Mouse (Mus musculus): Measurements from ENCODE around the gene Cfap161.
A peak's percentile ranks its signal among the peaks of the same experiment; 100 is the strongest.

Cfap161 gene

GRCm38 (mm10) chr7:83739680-83740310 is 54.9 kb downstream of the Cfap161 start:
- DNase-seq (ENCODE audit: low read depth), result no peak

DNA sequence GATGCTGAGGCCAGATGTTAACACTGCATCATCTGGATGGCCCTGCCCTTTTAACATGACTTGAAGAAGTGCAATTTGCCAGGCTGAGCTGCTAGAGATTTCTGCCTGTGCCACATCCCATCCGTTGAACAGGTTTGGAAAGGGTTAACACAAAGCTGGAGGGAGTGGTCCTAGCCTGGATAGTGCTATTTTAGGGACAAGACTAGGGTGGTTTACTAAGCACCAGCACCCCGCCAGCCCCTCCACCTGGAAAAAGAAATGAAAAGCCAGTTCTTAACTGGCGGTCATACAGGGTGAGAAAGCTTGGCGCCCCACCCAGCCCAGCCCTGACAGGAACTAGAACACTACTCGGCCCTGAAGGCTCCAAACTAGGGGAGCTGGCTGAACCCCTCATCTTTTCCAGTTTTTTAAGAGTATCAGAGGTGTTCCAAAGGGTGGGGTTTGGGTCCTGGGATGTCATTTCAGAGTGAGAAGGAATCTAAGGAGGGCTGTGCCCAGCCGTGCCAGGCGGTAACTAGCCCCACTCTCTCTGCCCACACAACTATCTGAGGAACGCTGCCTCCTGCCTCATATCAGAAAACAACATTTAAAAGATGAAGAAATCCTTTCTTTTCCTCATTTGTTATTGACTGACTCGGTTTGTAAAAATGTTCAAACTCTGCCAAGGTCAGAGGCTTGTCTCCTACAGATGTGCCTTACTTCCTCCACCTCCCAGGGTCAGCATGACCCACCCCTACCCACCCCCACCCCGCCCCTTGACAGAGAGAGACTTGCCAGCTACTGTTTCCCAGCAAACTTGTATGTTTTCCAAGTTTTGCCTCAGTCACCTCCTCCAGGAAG is 55.8 kb downstream of the Cfap161 start:
- peak; percentile 72 for DNase-seq (ENCODE audit: low read depth)

DNA sequence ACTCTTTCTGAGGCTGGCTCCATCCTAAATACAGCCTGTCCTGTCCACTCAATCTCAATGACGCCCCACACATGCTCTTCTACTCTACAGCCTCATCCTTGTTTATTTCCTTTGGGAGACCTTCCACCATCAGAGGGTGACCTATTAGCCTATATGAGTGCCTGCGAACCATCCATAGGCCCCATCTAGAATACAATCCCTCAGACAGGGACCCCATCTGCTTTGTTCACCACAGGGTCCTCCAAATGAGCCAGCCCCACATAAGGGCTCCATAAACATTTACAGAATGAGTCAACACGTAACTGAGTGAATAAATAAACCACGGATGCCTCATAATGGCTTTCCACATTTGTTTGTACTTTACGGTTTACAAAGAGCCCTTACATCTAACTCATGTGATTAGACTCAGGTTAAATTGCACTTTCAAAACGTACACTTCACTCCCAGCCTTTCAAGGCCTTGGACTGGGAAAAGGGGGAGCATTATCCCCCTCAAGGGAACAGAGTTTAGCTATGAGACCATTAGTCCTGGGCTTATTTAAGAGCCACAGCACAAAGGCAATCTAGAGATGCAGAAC is 56.7 kb downstream of the Cfap161 start:
- no peak for DNase-seq (ENCODE audit: low read depth)

GRCm38 (mm10) chr7:83736341-83737115 is 58.2 kb downstream of the Cfap161 start:
- no peak for DNase-seq (ENCODE audit: low read depth)

DNA sequence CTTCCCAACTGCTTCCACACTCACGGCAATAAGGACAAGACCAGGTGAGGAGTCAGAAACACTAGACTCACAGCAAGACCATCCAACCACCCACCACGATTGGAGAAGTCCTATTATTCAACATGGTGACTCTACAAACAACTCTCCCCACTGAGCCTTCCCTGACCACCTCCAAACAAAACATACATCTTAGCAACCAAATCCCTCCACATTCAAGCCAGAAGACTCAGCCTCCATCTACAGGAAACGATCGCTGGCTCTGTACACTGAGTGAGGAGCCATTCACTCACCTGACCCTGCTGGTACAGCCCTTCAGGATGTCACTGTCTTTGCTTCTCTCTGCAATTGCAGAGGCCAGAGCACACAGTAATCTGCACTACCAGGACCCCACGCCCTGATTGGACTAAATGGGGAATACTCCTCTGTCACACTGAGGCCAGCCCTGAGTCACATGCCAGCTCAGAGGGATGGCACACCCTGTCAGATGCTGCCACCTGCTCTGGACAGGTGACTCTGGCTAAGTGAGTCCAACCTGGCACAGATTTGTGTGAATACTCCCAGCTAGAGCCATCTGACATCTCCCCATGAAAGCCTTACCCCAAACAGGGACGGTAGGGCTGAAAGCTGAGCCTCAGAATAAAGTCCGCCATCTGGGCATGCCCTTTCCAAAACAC is 59.4 kb downstream of the Cfap161 start:
- no peak for DNase-seq (ENCODE audit: low read depth)

- no peak for DNase-seq (ENCODE audit: low read depth)
Observed at GRCm38 (mm10) chr7:83734671-83735082, 60.0 kb downstream of the Cfap161 start.

DNA sequence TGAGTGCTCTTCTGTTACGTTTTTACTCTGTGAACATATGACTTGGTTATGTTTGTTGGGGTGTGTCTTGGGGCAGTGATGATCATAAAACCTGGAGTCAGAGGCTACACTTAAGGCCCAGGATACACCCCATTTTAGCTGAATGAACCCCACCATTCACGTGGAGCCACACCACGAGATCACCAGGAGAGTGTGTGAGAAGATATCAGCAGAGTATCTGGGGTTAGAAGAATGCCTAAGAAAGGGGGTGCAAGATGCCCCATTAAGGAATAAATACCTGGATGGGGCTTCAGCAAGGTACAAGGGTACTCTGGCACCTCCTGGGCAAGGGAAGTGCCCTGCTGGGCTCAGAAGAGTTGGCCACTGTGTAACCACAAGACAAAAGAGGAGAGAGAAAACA is 60.4 kb downstream of the Cfap161 start:
- no peak for DNase-seq (ENCODE audit: low read depth)

DNA sequence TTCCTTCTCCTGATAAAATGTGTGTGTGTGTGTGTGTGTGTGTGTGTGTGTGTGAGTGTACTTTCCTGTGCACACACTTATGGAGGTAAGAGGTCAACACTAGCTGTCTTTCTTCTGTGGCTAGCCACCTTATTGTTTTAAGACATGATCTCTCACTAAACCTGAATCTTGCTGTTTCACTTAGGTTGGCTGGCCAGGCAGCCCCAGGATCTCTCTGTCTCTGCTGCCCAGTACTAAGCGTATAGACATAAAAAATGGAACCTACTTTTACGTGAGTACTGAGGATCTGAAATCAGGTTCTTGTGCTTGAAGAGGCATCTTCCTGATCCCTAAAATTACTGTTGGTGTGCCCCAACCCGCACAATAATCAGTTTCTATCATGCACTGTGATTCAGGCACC is 61.9 kb downstream of the Cfap161 start:
- no peak for DNase-seq (ENCODE audit: low read depth)

DNA sequence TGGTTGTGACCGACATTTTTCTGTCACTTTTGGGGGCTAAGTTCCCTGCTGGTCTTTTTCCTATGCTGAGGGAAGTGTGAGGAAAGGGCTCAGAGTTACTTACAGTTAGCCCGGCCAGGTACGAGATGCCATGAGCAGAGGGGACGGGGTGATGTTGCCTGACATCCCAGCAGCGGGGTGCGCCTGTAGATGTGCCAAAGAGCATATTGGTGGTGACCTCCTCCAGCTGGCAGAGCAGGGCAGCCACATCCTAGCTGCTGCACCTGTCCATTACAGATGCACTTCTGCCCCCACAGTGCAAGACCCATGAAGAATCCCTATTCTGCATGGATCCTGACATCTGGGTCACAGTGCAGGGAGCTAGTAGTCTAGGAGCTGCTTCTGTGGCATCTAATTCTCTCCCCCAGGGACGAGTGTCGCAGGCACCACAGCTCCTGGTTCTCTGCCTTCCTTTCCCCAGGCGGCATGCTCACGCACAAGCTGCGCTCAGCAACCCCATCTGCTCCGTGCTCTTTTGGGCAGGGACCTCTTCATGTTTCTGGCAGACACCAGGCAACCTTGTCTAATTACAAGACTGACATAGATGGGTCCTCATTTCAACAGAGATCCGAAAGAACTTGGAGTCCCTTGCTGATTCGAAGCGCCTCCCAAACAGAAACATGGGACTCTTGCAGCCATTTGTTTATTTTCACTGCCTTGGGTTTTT is 62.6 kb downstream of the Cfap161 start:
- no peak for DNase-seq (ENCODE audit: low read depth)

DNA sequence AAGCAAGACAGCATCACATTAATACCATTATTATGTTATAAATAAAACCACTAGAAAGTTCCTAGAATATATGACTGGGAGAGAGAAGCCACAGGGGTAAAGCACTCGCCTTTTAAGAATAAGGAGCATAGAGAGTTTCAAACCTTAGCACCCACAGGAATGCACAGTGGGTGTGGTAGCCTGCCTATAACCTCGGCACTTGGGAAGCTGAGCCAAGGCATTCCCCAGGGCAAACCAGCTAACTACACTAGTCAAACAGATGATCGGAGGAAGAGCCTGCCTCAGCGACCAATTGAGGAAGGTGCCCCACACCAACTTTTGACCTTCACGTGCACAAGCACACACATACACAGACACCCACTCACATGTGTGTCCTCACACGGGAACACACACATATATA is 63.4 kb downstream of the Cfap161 start:
- no peak for DNase-seq (ENCODE audit: low read depth)

- no peak for DNase-seq (ENCODE audit: low read depth)
Observed at GRCm38 (mm10) chr7:83726936-83727632, 67.6 kb downstream of the Cfap161 start.

- DNase-seq (ENCODE audit: low read depth), result peak; percentile 49
Observed at GRCm38 (mm10) chr7:83725801-83726200, 68.9 kb downstream of the Cfap161 start.

- DNase-seq (ENCODE audit: low read depth), result no peak
Observed at GRCm38 (mm10) chr7:83724541-83724940, 70.1 kb downstream of the Cfap161 start.
